Mouse (Mus musculus): ENCODE data around the gene Tbc1d22a. TPM values are rescaled to one million over a fixed set of nuclear protein-coding genes. Genes with fewer than 3 reads are reported as not detected.
A peak's percentile ranks its signal among the peaks of the same experiment; 100 is the strongest.

Gene Tbc1d22a
- polyA plus RNA-seq, 1 experiment from 2014 or later = 12.0 TPM

DNA sequence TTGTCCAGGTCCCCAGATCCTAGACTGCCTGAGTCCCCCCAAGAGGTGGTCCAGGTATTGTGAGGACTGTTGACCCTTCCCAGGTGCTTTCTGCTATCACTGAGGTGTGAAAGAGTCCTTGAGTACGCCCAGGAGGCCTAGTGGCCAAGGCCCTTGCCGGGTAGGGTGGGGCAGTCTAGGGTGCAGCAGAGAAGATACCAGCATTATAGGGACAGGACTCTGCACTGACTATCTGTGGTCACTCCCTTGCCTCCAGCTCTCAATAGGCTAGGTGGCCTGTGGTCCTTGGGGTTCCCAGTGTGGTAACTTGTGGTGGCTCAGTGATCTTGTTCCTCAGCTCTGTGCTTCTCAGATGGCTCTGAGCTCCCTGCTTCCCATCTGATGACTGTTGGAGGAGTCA lies 235.5 kb downstream of the Tbc1d22a start:
- Histone ChIP-seq H3K36me3 (peaks cover 15% of the 10 kb centered on the region), H3K9me3 (replicated peaks) (no peaks in the 10 kb centered on the region), H3K27ac (no peak overlapping the region), H3K4me1 (peaks cover 23% of the 10 kb centered on the region), H3K4me3 (no peak overlapping the region), H3K27me3 (ENCODE audit: low read depth, poor library complexity, severe bottlenecking) (no peaks in the 10 kb centered on the region)
- 91% methylated on average over 2 of the region's 2 CpGs for WGBS
- no peak for DNase-seq (ENCODE audit: low spot score)

DNA sequence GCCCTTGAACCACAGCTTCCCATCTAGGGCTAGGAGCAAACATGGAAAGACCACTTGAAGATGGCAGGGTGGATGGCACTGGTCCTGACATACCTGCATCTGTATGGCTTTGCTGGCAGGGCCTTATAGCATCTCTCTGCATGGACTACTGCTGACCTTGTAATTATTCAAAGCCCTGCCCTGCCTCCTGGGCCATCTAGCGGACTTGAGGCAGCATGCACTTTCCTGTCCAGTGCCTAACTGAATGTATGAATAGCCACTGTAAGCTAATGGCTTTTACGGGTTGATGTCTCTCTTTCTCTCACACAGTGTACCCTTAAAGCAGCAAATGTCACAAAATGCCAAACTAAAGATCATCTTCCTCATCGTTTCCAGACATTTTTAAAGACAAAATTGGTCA lies 245.2 kb downstream of the Tbc1d22a start:
- Histone ChIP-seq H3K27ac (no peak overlapping the region), H3K9me3 (replicated peaks) (no peaks in the 10 kb centered on the region), H3K4me3 (no peak overlapping the region), H3K4me1 (peaks cover 4% of the 10 kb centered on the region; the same call in 1 of the 2 replicates), H3K27me3 (ENCODE audit: low read depth, poor library complexity, severe bottlenecking) (no peaks in the 10 kb centered on the region), H3K36me3 (no peaks in the 10 kb centered on the region)
- WGBS = 79% methylated on average over 3 of the region's 3 CpGs
- DNase-seq (ENCODE audit: low spot score) = no peak

DNA sequence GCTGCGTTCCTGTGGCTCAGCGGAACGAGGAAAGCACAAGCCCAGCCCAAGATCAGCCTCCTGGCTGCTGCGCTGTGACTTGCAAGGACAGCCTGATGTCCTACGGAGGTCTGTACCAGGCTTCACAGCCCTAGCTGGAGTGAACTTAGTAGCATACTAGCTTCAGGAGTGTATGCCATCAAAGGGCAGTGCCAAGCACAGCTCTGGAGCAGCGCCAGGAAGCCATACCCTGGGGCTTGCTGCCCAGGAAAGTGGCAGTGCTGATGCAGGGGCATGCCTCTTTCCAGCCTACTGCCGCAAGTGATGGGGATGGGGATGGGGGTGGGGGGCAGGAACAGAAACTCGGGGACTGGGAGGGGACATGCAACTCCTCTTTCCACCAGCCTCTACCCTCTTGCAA lies 248.4 kb downstream of the Tbc1d22a start:
- no peaks in the 10 kb centered on the region for H3K36me3 ChIP-seq
- peaks cover 9% of the 10 kb centered on the region for H3K4me1 ChIP-seq
- no peaks in the 10 kb centered on the region for H3K9me3 ChIP-seq (replicated peaks)
- no peak for DNase-seq (ENCODE audit: low spot score)
- H3K4me3 ChIP-seq = no peak overlapping the region
- no peaks in the 10 kb centered on the region for H3K27me3 ChIP-seq (ENCODE audit: low read depth, poor library complexity, severe bottlenecking)
- 81% methylated on average over 8 of the region's 8 CpGs for WGBS
- H3K27ac ChIP-seq = peak overlapping the region; percentile 11; the same call in 1 of the 2 replicates

DNA sequence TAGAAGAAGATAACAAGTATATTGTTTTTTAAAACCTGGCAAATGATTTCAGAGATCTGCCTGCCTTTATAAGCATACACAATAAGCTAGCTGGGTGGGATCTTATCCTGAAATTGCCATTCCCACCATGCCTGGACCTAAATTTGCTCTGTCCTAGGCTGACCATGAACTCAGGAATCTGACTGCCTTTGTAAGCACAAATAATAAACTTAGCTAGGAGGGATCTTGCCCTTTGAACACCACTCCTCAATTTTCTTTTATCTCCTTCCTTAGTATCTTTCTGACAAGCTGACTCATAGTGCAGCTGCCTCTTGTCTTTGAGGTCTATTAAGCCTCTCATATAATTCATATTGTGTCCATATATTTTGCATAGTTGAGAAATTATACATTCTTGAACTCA lies 253.8 kb downstream of the Tbc1d22a start:
- no peaks in the 10 kb centered on the region for H3K36me3 ChIP-seq
- no peaks in the 10 kb centered on the region for H3K27me3 ChIP-seq (ENCODE audit: low read depth, poor library complexity, severe bottlenecking)
- no peak for DNase-seq (ENCODE audit: low spot score)
- H3K4me1 ChIP-seq = peaks cover 27% of the 10 kb centered on the region
- no peak overlapping the region for H3K4me3 ChIP-seq
- no peak overlapping the region for H3K27ac ChIP-seq
- H3K9me3 ChIP-seq (replicated peaks) = no peaks in the 10 kb centered on the region

DNA sequence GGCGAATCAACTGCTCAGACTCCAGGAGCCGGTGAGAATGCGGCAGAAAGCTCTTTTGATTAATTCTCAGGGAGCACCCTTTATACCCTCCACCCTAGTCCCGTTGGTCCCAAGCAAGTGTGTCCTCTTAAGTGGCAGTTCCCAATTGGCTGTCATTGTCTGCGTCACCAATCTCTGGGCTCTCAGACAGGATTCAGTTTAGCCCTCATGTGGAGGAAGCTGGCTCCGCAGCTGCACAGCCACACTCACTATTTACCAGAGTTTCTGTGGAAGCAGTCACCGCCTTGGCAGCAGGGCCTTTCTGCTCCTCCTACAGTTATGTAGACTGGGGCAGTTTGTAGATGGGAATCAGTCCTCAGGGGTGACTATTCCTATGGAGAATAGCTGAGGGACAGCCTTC lies 256.9 kb downstream of the Tbc1d22a start:
- no peaks in the 10 kb centered on the region for H3K36me3 ChIP-seq
- H3K4me1 ChIP-seq = peaks cover 51% of the 10 kb centered on the region
- no peak for DNase-seq (ENCODE audit: low spot score)
- H3K27me3 ChIP-seq (ENCODE audit: low read depth, poor library complexity, severe bottlenecking) = no peaks in the 10 kb centered on the region
- peak overlapping the region; percentile 6; the same call in 1 of the 2 replicates for H3K27ac ChIP-seq
- 75% methylated on average over 7 of the region's 7 CpGs for WGBS
- no peaks in the 10 kb centered on the region for H3K9me3 ChIP-seq (replicated peaks)
- no peak overlapping the region for H3K4me3 ChIP-seq

DNA sequence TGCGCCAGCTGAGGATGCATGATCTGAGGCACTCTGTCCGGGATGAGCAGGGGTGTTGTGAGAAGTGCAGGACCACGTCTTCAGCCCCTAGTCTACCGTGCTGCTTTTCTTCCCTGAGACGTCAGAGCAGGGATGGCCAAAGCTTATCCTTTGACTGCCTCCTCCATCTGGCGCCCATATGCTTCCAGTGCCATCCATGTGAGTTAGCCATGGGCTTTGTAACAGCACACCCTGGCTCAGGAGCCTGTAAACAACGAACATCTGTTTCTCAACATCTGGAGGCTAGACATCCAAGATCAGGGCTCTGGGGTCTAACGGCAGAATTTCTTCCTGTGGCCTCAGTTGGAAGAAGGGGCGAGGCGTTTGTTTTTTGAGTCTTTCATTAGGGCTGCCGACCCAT lies 259.2 kb downstream of the Tbc1d22a start:
- 20% methylated on average over 11 of the region's 11 CpGs for WGBS
- Histone ChIP-seq H3K27ac (peak overlapping the region; percentile 86), H3K4me1 (peaks cover 75% of the 10 kb centered on the region), H3K4me3 (no peak overlapping the region), H3K27me3 (ENCODE audit: low read depth, poor library complexity, severe bottlenecking) (no peaks in the 10 kb centered on the region), H3K36me3 (no peaks in the 10 kb centered on the region), H3K9me3 (replicated peaks) (no peaks in the 10 kb centered on the region)
- DNase-seq (ENCODE audit: low spot score) = peak; percentile 86

DNA sequence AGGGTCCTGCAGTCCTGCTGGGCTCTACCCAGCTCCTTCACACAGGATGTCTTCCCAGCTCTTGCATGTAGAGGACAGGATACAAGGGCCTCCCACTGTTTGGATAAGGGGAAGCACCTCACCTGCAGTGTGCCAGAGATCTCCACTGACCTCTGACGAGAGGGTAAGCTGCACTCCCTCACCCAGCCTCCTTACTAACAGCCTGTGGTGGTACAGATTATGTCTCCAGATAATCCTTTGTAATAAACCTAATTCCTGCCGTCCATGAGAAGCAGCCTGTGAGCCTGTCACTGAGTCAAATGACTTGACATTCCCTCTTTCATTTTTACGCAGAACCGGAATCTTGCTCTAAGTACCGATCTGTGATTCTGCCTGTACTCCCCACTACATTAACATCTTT lies 260.7 kb downstream of the Tbc1d22a start:
- WGBS = 65% methylated on average over 5 of the region's 5 CpGs
- Histone ChIP-seq H3K36me3 (no peaks in the 10 kb centered on the region), H3K27me3 (ENCODE audit: low read depth, poor library complexity, severe bottlenecking) (no peaks in the 10 kb centered on the region), H3K4me1 (peaks cover 90% of the 10 kb centered on the region), H3K4me3 (no peak overlapping the region), H3K27ac (peak overlapping the region; percentile 86), H3K9me3 (replicated peaks) (no peaks in the 10 kb centered on the region)
- no peak for DNase-seq (ENCODE audit: low spot score)

DNA sequence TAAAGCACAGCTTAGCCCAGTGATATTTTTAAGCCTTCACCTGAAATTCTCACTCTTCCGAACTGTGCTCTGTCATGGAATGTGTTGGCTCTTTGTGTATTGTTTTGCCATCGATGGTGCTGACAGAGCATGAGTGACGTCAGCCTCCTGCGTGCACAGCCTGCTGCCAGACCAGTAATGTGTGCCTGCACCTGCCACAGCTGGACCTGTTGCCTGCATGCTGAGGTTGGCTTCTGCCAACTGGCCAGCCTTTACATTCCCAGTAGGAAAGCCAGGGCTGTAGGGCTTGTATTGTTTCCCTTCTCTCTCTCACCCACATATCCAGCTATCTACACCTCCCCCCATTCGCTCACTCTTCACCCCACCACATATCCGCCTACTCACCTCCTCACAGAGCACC lies 262.2 kb downstream of the Tbc1d22a start:
- Histone ChIP-seq H3K9me3 (replicated peaks) (no peaks in the 10 kb centered on the region), H3K4me3 (no peak overlapping the region), H3K4me1 (peaks cover 93% of the 10 kb centered on the region), H3K36me3 (no peaks in the 10 kb centered on the region), H3K27ac (peak overlapping the region; percentile 86), H3K27me3 (ENCODE audit: low read depth, poor library complexity, severe bottlenecking) (no peaks in the 10 kb centered on the region)
- no peak for DNase-seq (ENCODE audit: low spot score)
- WGBS = 89% methylated on average over 6 of the region's 6 CpGs

DNA sequence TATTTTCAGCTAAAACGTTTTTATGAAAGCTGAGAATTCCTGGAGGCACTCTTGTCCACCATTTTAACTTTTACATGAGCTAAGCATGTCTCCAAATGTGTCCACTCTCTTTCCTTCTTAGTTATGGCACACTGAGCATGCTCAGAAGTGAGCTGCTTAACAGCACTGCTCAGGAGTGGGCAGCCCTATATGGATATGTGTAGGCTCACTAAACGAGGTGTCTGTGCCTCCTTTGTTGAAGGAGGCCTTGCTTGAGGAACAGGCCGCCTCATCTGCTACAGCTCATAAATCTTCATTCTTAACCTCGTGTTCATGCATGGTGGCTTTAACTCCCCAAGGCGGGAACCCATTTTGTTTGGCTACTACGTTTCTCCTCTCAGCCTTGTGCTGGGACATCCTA lies 262.8 kb downstream of the Tbc1d22a start:
- Histone ChIP-seq H3K9me3 (replicated peaks) (no peaks in the 10 kb centered on the region), H3K27me3 (ENCODE audit: low read depth, poor library complexity, severe bottlenecking) (no peaks in the 10 kb centered on the region), H3K4me3 (no peak overlapping the region), H3K36me3 (no peaks in the 10 kb centered on the region), H3K4me1 (peaks cover 93% of the 10 kb centered on the region), H3K27ac (peak overlapping the region; percentile 86)
- WGBS = 32% methylated on average over 6 of the region's 6 CpGs
- no peak for DNase-seq (ENCODE audit: low spot score)

DNA sequence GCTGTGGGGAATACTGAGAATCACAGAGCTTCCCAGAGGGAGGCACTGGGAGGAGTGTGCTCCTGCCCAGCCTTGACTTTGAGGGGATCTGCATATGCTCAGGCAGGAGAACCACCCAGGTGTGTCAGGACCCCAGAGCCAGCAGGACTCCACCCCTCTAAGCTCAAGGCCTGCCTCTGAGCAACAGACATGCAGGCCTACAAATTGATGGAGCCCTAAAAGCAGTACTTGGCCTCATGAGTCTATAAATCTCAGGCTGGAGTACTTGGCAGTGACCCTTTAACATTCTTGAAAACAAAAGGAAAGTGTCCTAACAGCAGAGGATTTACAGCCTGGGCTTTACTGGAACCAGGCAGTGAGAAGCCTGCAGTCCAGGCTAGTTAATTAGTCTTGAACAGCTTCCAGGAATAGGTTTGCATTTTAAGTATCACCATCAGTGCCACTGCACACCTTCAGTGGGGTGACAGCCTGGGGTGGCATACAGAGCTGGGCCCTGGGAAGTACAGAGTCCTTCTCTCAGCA lies 263.3 kb downstream of the Tbc1d22a start:
- peak; percentile 46 for DNase-seq (ENCODE audit: low spot score)
- peak overlapping the region; percentile 86 for H3K27ac ChIP-seq
- no peaks in the 10 kb centered on the region for H3K36me3 ChIP-seq
- no peak overlapping the region for H3K4me3 ChIP-seq
- peaks cover 93% of the 10 kb centered on the region for H3K4me1 ChIP-seq
- H3K27me3 ChIP-seq (ENCODE audit: low read depth, poor library complexity, severe bottlenecking) = no peaks in the 10 kb centered on the region
- no peaks in the 10 kb centered on the region for H3K9me3 ChIP-seq (replicated peaks)

DNA sequence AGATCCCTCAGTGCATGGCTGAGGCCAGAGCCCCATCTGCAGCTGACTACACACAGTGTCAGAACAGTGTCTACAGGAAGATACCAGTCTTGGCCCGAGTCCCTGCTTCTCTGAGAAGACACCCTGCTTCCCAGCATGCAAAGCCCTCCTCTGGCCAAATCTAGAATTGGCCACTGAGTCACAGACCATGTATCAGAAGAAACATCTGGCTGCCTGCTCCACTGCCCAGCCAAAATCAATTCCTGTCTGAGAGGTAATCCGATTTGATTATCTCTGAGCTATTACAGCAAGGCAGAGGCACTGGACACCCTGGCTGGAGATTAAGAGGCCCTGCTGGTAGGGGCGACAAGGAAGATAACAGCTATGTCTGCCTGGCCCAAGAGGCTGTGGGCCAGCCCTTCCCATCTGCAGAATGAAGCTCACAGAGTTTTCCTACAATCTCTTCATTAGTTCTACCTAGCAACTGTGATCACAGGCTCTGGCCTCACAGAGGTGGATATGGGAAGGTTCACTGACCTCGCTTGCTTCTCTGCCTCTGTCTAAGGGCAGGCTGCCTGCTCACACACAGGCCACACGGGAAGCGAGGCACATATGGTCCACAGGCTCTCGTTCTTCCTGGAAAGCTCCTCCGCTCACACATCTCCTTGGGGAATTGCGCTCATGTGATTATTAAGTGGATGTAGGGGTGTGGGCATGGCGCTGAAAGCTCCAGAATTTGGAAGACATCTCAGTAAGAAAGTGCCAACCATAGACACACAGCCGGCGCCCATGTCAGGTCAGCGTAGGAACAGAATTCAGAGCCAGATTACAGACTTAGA lies 264.6 kb downstream of the Tbc1d22a start:
- 58% methylated on average over 13 of the region's 13 CpGs for WGBS
- Histone ChIP-seq H3K36me3 (no peaks in the 10 kb centered on the region), H3K4me3 (no peak overlapping the region), H3K27me3 (ENCODE audit: low read depth, poor library complexity, severe bottlenecking) (no peaks in the 10 kb centered on the region), H3K9me3 (replicated peaks) (no peaks in the 10 kb centered on the region), H3K27ac (peak overlapping the region; percentile 86), H3K4me1 (peaks cover 85% of the 10 kb centered on the region)
- peak; percentile 59 for DNase-seq (ENCODE audit: low spot score)

DNA sequence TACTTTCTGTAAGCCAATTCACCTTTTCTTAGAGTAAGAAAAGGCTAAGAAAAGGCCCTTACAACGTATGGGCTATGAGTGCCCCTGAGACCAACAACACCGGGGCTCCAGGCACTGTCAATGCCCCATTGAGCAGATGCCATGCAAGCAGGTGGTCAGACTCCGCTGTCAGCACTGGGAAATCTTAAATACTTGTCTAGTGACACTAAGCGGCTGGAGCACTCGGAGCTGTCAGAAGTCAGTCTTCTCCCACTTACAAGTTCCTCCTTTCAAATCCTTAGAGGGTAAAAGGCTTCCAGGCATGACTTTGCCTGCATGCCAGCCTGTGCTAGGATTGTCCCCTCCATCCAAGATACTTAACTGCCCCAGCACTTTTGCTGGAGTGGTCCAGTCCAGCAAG lies 268.1 kb downstream of the Tbc1d22a start:
- H3K4me3 ChIP-seq = no peak overlapping the region
- no peak for DNase-seq (ENCODE audit: low spot score)
- WGBS = 86% methylated on average over 5 of the region's 5 CpGs
- 0 out of 2 replicates have a peak overlapping the region, but pooled peaks have one; percentile 23 for H3K27ac ChIP-seq
- peaks cover 83% of the 10 kb centered on the region for H3K4me1 ChIP-seq
- no peaks in the 10 kb centered on the region for H3K9me3 ChIP-seq (replicated peaks)
- no peaks in the 10 kb centered on the region for H3K27me3 ChIP-seq (ENCODE audit: low read depth, poor library complexity, severe bottlenecking)
- no peaks in the 10 kb centered on the region for H3K36me3 ChIP-seq

DNA sequence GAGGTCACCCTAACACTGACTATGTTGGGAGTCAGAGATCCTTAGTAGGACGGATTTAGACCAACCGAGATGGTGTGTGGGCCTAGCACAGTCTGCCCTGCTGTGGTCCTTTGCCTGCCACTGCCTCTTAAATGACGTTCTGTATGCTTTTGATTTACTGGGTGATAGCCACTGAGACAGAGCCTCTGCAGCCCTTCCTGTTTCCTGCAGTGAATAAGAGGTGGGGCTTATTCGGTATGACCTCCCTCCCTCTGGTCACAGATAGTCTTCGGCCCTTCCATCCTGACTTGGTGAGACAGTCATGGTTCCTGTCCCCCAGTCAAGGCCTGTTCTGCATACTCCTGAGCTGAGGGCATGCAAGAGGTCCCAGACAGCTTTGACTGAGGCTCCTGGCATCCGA lies 271.6 kb downstream of the Tbc1d22a start:
- no peak overlapping the region for H3K4me3 ChIP-seq
- H3K4me1 ChIP-seq = peaks cover 72% of the 10 kb centered on the region
- peak overlapping the region; percentile 50 for H3K27ac ChIP-seq
- WGBS = 62% methylated on average over 6 of the region's 6 CpGs
- no peaks in the 10 kb centered on the region for H3K9me3 ChIP-seq (replicated peaks)
- no peaks in the 10 kb centered on the region for H3K36me3 ChIP-seq
- DNase-seq (ENCODE audit: low spot score) = no peak
- H3K27me3 ChIP-seq (ENCODE audit: low read depth, poor library complexity, severe bottlenecking) = no peaks in the 10 kb centered on the region

Data from limb, embryonic 10.5 days (tissue).